Mouse (Mus musculus) stomach, embryonic 14.5 days (tissue): ENCODE data around the gene Kdm8. TPM values are rescaled to one million over a fixed set of nuclear protein-coding genes. Genes with fewer than 3 reads are reported as not detected.

ENCODE experiments used
- ATAC-seq: fragments of 200-750 bp; cut with Nextera tagmentation; 2 replicates; pipeline ENCODE4 v1.8.0; 2017; ENCODE audit warnings: low read depth, moderate TSS enrichment; ENCODE audit not compliant: insufficient number of reproducible peaks, insufficient read depth, low FRiP score
- H3K27ac ChIP-seq: fragments of 300-500 bp; sonication (generic); 2 replicates; pipeline ENCODE4 v1.5.1; 2014; ENCODE audit warnings: mild to moderate bottlenecking, low read length, moderate library complexity, mixed read lengths
- H3K27me3 ChIP-seq: fragments of 300-500 bp; sonication (generic); 2 replicates; pipeline ENCODE4 v1.6.1; 2014; ENCODE audit warnings: low read length, control low read depth, mixed read lengths; ENCODE audit not compliant: control insufficient read depth, insufficient read depth
- H3K36me3 ChIP-seq: fragments of 300-500 bp; sonication (generic); 2 replicates; pipeline ENCODE4 v1.6.1; 2014; ENCODE audit warnings: mild to moderate bottlenecking, control low read depth, low read length, moderate library complexity, mixed read lengths; ENCODE audit not compliant: control insufficient read depth, insufficient read depth
- H3K4me1 ChIP-seq: fragments of 300-500 bp; sonication (generic); 2 replicates; pipeline ENCODE4 v1.6.1; 2014; ENCODE audit warnings: low read length, control low read depth, mixed read lengths; ENCODE audit not compliant: control insufficient read depth, insufficient read depth
- H3K4me2 ChIP-seq: fragments of 300-500 bp; sonication (generic); replicated peaks from 2 replicates; pipeline ENCODE4 v1.6.1; 2014; ENCODE audit warnings: low read depth, low read length, control low read depth
- H3K4me3 ChIP-seq: fragments of 300-500 bp; sonication (generic); 2 replicates; pipeline ENCODE4 v1.5.1; 2014; ENCODE audit warnings: low read depth, low read length, control low read depth
- H3K9ac ChIP-seq: fragments of 300-500 bp; sonication (generic); replicated peaks from 2 replicates; pipeline ENCODE4 v1.6.1; 2014; ENCODE audit warnings: low read depth, mild to moderate bottlenecking, control low read depth, low read length, moderate library complexity, mixed read lengths
- H3K9me3 ChIP-seq: fragments of 300-500 bp; sonication (generic); 2 replicates; pipeline ENCODE4 v1.6.1; 2016; ENCODE audit warnings: low read depth, low read length, control low read depth; ENCODE audit not compliant: control insufficient read depth
- WGBS: fragments of 180-500 bp; shearing (Covaris S2); extraction: QIAGEN DNeasy Blood & Tissue Kit; methylation state at CpG from one replicate; pipeline ENCODE4 v1.1.7; 2014; 5-methylcytosine and 5-hydroxymethylcytosine counted together
- polyA plus RNA-seq: library from polyadenylated mRNA; unstranded; fragments of >200 nt; fragmentation: Nextera tagmentation; extraction: Ambion mirVana; gene quantifications from 2 replicates; pipeline ENCODE4 v1.2.1, GENCODE M21; 2014

Gene Kdm8
- polyA plus RNA-seq, 1 experiment from 2014 or later: 10.2 TPM

- H3K4me1 ChIP-seq: peaks cover 15% of the 10 kb centered on the region
- no peaks in the 10 kb centered on the region for H3K9me3 ChIP-seq
- no peaks in the 10 kb centered on the region for H3K27me3 ChIP-seq
- peak overlapping the region; percentile 17; the same call in 1 of the 2 replicates for H3K4me2 ChIP-seq
- 32% methylated on average over 13 of the region's 13 CpGs for WGBS
- H3K4me3 ChIP-seq: no peak overlapping the region
- H3K27ac ChIP-seq: peak overlapping the region; percentile 77
- H3K36me3 ChIP-seq: peaks cover 32% of the 10 kb centered on the region
- ATAC-seq: peak; percentile 73; the same call in 1 of the 2 replicates
- H3K9ac ChIP-seq: no peak overlapping the region
Observed at GRCm38 (mm10) chr7:125471991-125472741, 27.7 kb downstream of the Kdm8 start.

GRCm38 (mm10) chr7:125474535-125474934 lies 30.1 kb downstream of the Kdm8 start:
- no peaks in the 10 kb centered on the region for H3K9me3 ChIP-seq
- no peaks in the 10 kb centered on the region for H3K27me3 ChIP-seq
- peaks cover 19% of the 10 kb centered on the region for H3K4me1 ChIP-seq
- no peak overlapping the region for H3K9ac ChIP-seq
- H3K4me2 ChIP-seq: no peak overlapping the region
- H3K4me3 ChIP-seq: no peak overlapping the region
- H3K36me3 ChIP-seq: peaks cover 15% of the 10 kb centered on the region
- no peak for ATAC-seq
- WGBS: 79% methylated on average over 4 of the region's 4 CpGs
- no peak overlapping the region for H3K27ac ChIP-seq

- Histone ChIP-seq H3K36me3 (peaks cover 10% of the 10 kb centered on the region), H3K9ac (no peak overlapping the region), H3K9me3 (no peaks in the 10 kb centered on the region), H3K27ac (peak overlapping the region; percentile 77), H3K4me1 (peaks cover 19% of the 10 kb centered on the region), H3K4me2 (no peak overlapping the region), H3K27me3 (no peaks in the 10 kb centered on the region), H3K4me3 (no peak overlapping the region)
- ATAC-seq: no peak
- 58% methylated on average over 11 of the region's 11 CpGs for WGBS
Observed at GRCm38 (mm10) chr7:125475601-125476251, 31.2 kb downstream of the Kdm8 start.

- no peak overlapping the region for H3K27ac ChIP-seq
- no peaks in the 10 kb centered on the region for H3K9me3 ChIP-seq
- no peak for ATAC-seq
- H3K4me2 ChIP-seq: no peak overlapping the region
- no peak overlapping the region for H3K4me3 ChIP-seq
- H3K9ac ChIP-seq: no peak overlapping the region
- H3K36me3 ChIP-seq: peaks cover 14% of the 10 kb centered on the region
- WGBS: 58% methylated on average over 7 of the region's 7 CpGs
- H3K27me3 ChIP-seq: no peaks in the 10 kb centered on the region
- peaks cover 13% of the 10 kb centered on the region; the same call in 1 of the 2 replicates for H3K4me1 ChIP-seq
Observed at GRCm38 (mm10) chr7:125478391-125478984, 34.0 kb downstream of the Kdm8 start.

GRCm38 (mm10) chr7:125480518-125480917 lies 36.0 kb downstream of the Kdm8 start:
- no peak overlapping the region for H3K4me3 ChIP-seq
- peaks cover 25% of the 10 kb centered on the region for H3K36me3 ChIP-seq
- no peaks in the 10 kb centered on the region for H3K9me3 ChIP-seq
- peaks cover 10% of the 10 kb centered on the region; the same call in 1 of the 2 replicates for H3K4me1 ChIP-seq
- no peak for ATAC-seq
- H3K4me2 ChIP-seq: no peak overlapping the region
- 90% methylated on average over 4 of the region's 4 CpGs for WGBS
- H3K27me3 ChIP-seq: no peaks in the 10 kb centered on the region
- H3K9ac ChIP-seq: no peak overlapping the region
- H3K27ac ChIP-seq: no peak overlapping the region

- Histone ChIP-seq H3K27ac (no peak overlapping the region), H3K4me3 (no peak overlapping the region), H3K36me3 (peaks cover 33% of the 10 kb centered on the region), H3K4me2 (no peak overlapping the region), H3K4me1 (0 out of 2 replicates have a peak, but pooled peaks cover 5% of the 10 kb centered on the region), H3K9ac (no peak overlapping the region), H3K9me3 (no peaks in the 10 kb centered on the region), H3K27me3 (no peaks in the 10 kb centered on the region)
- 51% methylated on average over 3 of the region's 3 CpGs for WGBS
- ATAC-seq: no peak
Observed at GRCm38 (mm10) chr7:125482339-125482738, 37.9 kb downstream of the Kdm8 start.

- no peak overlapping the region for H3K9ac ChIP-seq
- peaks cover 32% of the 10 kb centered on the region for H3K36me3 ChIP-seq
- ATAC-seq: no peak
- no peaks in the 10 kb centered on the region for H3K27me3 ChIP-seq
- no peak overlapping the region for H3K4me2 ChIP-seq
- no peak overlapping the region for H3K4me3 ChIP-seq
- H3K27ac ChIP-seq: no peak overlapping the region
- WGBS: 55% methylated on average over 2 of the region's 2 CpGs
- 0 out of 2 replicates have a peak, but pooled peaks cover 5% of the 10 kb centered on the region for H3K4me1 ChIP-seq
- H3K9me3 ChIP-seq: no peaks in the 10 kb centered on the region
Observed at GRCm38 (mm10) chr7:125482886-125483285, 38.4 kb downstream of the Kdm8 start.

- no peak overlapping the region for H3K27ac ChIP-seq
- H3K9me3 ChIP-seq: no peaks in the 10 kb centered on the region
- H3K4me1 ChIP-seq: no peaks in the 10 kb centered on the region
- peaks cover 29% of the 10 kb centered on the region for H3K36me3 ChIP-seq
- no peaks in the 10 kb centered on the region for H3K27me3 ChIP-seq
- no peak for ATAC-seq
- no peak overlapping the region for H3K9ac ChIP-seq
- no peak overlapping the region for H3K4me3 ChIP-seq
- no peak overlapping the region for H3K4me2 ChIP-seq
- WGBS: 93% methylated on average over 7 of the region's 7 CpGs
Observed at GRCm38 (mm10) chr7:125484791-125485190, 40.3 kb downstream of the Kdm8 start.
